Mouse (Mus musculus) kidney, adult 2 months (tissue): ENCODE measurements around the gene Spsb4.

Experiments
- CTCF ChIP-seq: fragments of 200-500 bp; conservative IDR thresholded peaks from 2 replicates; pipeline ENCODE4 v1.5.1; 2011; ENCODE audit warnings: low read depth, mild to moderate bottlenecking, control low read depth, low read length, moderate library complexity, mixed read lengths; ENCODE audit not compliant: insufficient read depth, insufficient read length
- POLR2A ChIP-seq: fragments of 200-500 bp; IDR thresholded peaks from one replicate; pipeline ENCODE4 v1.6.1; 2011; ENCODE audit warnings: low read depth, low read length, control low read depth

- TF ChIP-seq CTCF (no peak), POLR2A (no peak)
Observed at GRCm38 (mm10) chr9:97020152-97020551, 1.5 kb upstream of the Spsb4 start.
